Mouse (Mus musculus) testis, adult 2 months (tissue): Measurements from ENCODE around the gene Habp2.

Experiments used
- CTCF ChIP-seq: fragments of 200-500 bp; IDR thresholded peaks from 2 replicates; pipeline ENCODE4 v1.5.1; 2012; ENCODE audit warnings: low read depth, mild to moderate bottlenecking, inconsistent platforms, low read length, moderate library complexity; ENCODE audit not compliant: control insufficient read depth, insufficient read depth, insufficient replicate concordance
- POLR2A ChIP-seq: fragments of 200-500 bp; IDR thresholded peaks from 2 replicates; pipeline ENCODE4 v1.6.1; 2012; ENCODE audit warnings: low read depth, mild to moderate bottlenecking, inconsistent platforms, low read length, moderate library complexity; ENCODE audit not compliant: control insufficient read depth

DNA sequence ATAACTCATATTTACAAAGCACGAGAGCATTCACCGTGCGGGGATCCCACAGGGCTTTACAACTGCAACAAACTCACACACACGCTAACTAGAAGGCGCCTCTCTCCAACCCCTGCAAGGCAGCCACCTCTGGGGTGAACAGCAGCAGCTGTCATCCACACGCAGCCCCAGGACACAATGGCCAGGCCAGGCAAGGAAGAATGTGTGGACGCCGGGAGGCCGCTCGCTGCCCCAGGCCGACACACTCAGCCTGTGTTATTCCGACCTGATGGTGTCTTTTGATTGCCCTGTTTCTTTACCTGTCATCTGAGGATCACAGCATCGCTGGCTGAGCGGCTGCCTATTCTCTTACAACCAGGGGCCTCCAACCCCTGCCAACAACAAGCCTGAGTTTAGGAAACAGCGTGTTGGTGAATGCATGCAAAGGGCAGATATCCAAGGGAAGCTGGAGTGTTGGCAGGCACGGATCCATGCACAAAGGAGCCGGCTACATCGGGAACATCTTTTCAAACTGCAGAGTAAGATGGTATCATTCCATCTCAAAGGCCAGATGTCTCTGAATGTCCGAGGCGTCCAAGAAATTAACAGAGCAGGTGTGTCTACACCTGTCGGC is 39.4 kb downstream of the Habp2 start:
- TF ChIP-seq CTCF (no peak), POLR2A (no peak)
